Mouse (Mus musculus) right cerebral cortex, adult 18-20 months (tissue): ENCODE results near the gene Zfp644.

Source experiments
- DNase-seq: peaks from one replicate; pipeline ENCODE4 v3.0.0; 2022; ENCODE audit warnings: mixed read lengths

The Zfp644 gene

GRCm38 (mm10) chr5:106590686-106591085 is 106.4 kb downstream of the Zfp644 start:
- no peak for DNase-seq

GRCm38 (mm10) chr5:106589670-106590069 is 107.4 kb downstream of the Zfp644 start:
- DNase-seq: no peak

GRCm38 (mm10) chr5:106589006-106589405 is 108.1 kb downstream of the Zfp644 start:
- no peak for DNase-seq

GRCm38 (mm10) chr5:106580943-106581342 is 116.1 kb downstream of the Zfp644 start:
- DNase-seq: no peak

- DNase-seq: no peak
Measured at GRCm38 (mm10) chr5:106577237-106577888, 119.7 kb downstream of the Zfp644 start.

GRCm38 (mm10) chr5:106575098-106575497 is 122.0 kb downstream of the Zfp644 start:
- DNase-seq: no peak

- DNase-seq: peak; percentile 86
Measured at GRCm38 (mm10) chr5:106574560-106574946, 122.5 kb downstream of the Zfp644 start.

- no peak for DNase-seq
Measured at GRCm38 (mm10) chr5:106573742-106574559, 123.1 kb downstream of the Zfp644 start.
